ENCODE assay signal across 21 mouse cellular contexts in genomic region chr8:117360172-117360930, GRCm38 (mm10).
DNase-seq lines count a peak whose midpoint lies in the region; ATAC-seq and TF ChIP-seq lines count a peak whose summit lies in the region.
"Had no signal": no experiment of that assay in that cellular context is flagged by ENCODE, and none has a peak within 500 bp of the region (broad histone marks: within the 10 kb centered on the region; RNA-seq: fewer than 3 reads in every experiment).

No protein-coding gene starts in this region.

- H3K27me3 ChIP-seq in liver, embryonic 14.5 days (ENCODE audit: control insufficient read depth, insufficient read depth, low read length) = no peaks in the 10 kb centered on the region
- no peaks in the 10 kb centered on the region for H3K27me3 ChIP-seq in limb, embryonic 10.5 days (ENCODE audit: low read depth, poor library complexity, severe bottlenecking)
- H3K27me3 ChIP-seq: heart, embryonic 12.5 days; hindbrain, embryonic 12.5 days had no signal

- TF ChIP-seq EP300 in liver, embryonic 14.5 days (IDR thresholded peaks at IDR 0.05; ENCODE audit: low read depth) = peak; percentile 78

- H3K4me3 ChIP-seq in liver, embryonic 14.5 days (ENCODE audit: insufficient read depth in 1 of 2, low read depth in 2 of 2, low read length in 2 of 2) = no peak overlapping the region
- H3K4me3 ChIP-seq in limb, embryonic 10.5 days = no peak overlapping the region
- H3K4me3 ChIP-seq: gastrocnemius, adult 2 months; heart, embryonic 12.5 days; hindbrain, embryonic 12.5 days; midbrain, embryonic 10.5 days had no signal

- 34% methylated on average over 3 of the region's 3 CpGs for WGBS in liver, embryonic 14.5 days (ENCODE audit: insufficient replicate concordance)
- 91% methylated on average over 3 of the region's 3 CpGs for WGBS in limb, embryonic 10.5 days

- intact Hi-C loops in left cerebral cortex, postnatal 14 days (cut with DNase I) = no loop called here

- peak overlapping the region; percentile 5 for H3K27ac ChIP-seq in liver, embryonic 14.5 days
- H3K27ac ChIP-seq in limb, embryonic 10.5 days = no peak overlapping the region
- H3K27ac ChIP-seq: gastrocnemius, adult 2 months; hindbrain, embryonic 12.5 days; midbrain, embryonic 10.5 days had no signal

- H3K36me3 ChIP-seq in liver, embryonic 14.5 days (replicated peaks; ENCODE audit: control insufficient read depth, insufficient read depth, low read depth) = no peaks in the 10 kb centered on the region
- H3K36me3 ChIP-seq in limb, embryonic 10.5 days = peaks cover 10% of the 10 kb centered on the region; the same call in 1 of the 2 replicates
- H3K36me3 ChIP-seq: heart, embryonic 12.5 days; hindbrain, embryonic 12.5 days had no signal

- TF ChIP-seq CTCF in liver, embryonic 14.5 days (IDR thresholded peaks at IDR 0.05; ENCODE audit: low read depth) = no peak

- peaks cover 28 to 41% of the 10 kb centered on the region in 2 experiments for H3K4me1 ChIP-seq in liver, embryonic 14.5 days (replicated peaks; ENCODE audit: control insufficient read depth in 2 of 2, insufficient read depth in 2 of 2, low read length in 1 of 2)
- H3K4me1 ChIP-seq in limb, embryonic 10.5 days = peaks cover 37% of the 10 kb centered on the region

- peak; percentile 63 for ATAC-seq in erythroid progenitor cell, adult 5-6 weeks (replicated peaks; ENCODE audit: low FRiP score, poor library complexity, severe bottlenecking)
- ATAC-seq in liver, embryonic 14.5 days (ENCODE audit: insufficient read depth) = peak; percentile 90
- ATAC-seq: activated CD4-positive, CD25-positive, alpha-beta regulatory T cell, adult 4 months had no signal

- H3K9ac ChIP-seq in liver, embryonic 14.5 days (replicated peaks) = peak overlapping the region; percentile 12; the same call in 1 of the 2 replicates
- H3K9ac ChIP-seq: heart, embryonic 12.5 days; hindbrain, embryonic 12.5 days had no signal

- peak overlapping the region; percentile 25 for H3K4me2 ChIP-seq in liver, embryonic 14.5 days (ENCODE audit: low read depth)
- H3K4me2 ChIP-seq: heart, embryonic 12.5 days; hindbrain, embryonic 12.5 days had no signal

- no peaks in the 10 kb centered on the region for H3K9me3 ChIP-seq in liver, embryonic 14.5 days (ENCODE audit: control insufficient read depth, low read length)
- H3K9me3 ChIP-seq in limb, embryonic 10.5 days (replicated peaks) = no peaks in the 10 kb centered on the region
- H3K9me3 ChIP-seq: G1E; heart, embryonic 12.5 days; hindbrain, embryonic 12.5 days; midbrain, embryonic 10.5 days had no signal

- peak; percentile 62 for DNase-seq in kidney, adult 11 months
- no peak for DNase-seq in kidney, postnatal 10 days
- DNase-seq in c-Kit-negative CD71-positive TER-119-positive erythroid progenitor cells, embryonic 14.5 days (ENCODE audit: low read depth, low spot score) = peak; percentile 24
- DNase-seq in liver, embryonic 14.5 days (ENCODE audit: low read depth in 3 of 3, low spot score in 3 of 3) = peak; percentile 60 to 67 (median 62)
- no peak for DNase-seq in thymus, adult 18-20 months
- DNase-seq in left cerebral cortex, postnatal 14 days (ENCODE audit: low spot score in 2 of 2) = no peak
- no peak for DNase-seq in limb, embryonic 10.5 days (ENCODE audit: low spot score)
- DNase-seq: adrenal gland, postnatal 10 days; cerebellum, adult 11-12 months; cerebellum, postnatal 14 days; embryo, embryonic 11 days; gastrocnemius, adult 2 months; heart, postnatal 14 days; lung, postnatal 14 days; thymus, adult 2 months had no signal

Comparison
In these comparisons a context has a peak if more than half of its experiments do, and no peak if none do; other contexts are left out.
1. DNase-seq: peak in kidney, adult 11 months (single experiment), c-Kit-negative CD71-positive TER-119-positive erythroid progenitor cells, embryonic 14.5 days (single experiment) and liver, embryonic 14.5 days (3 of 3); none in kidney, postnatal 10 days (single experiment), thymus, adult 18-20 months (0 of 2), left cerebral cortex, postnatal 14 days (0 of 2) and limb, embryonic 10.5 days (single experiment).